Mouse (Mus musculus) stomach, postnatal 0 days (tissue): Measurements from ENCODE around the gene Ift43.

ENCODE experiments used
- CTCF ChIP-seq: IDR thresholded peaks from 2 replicates; pipeline ENCODE4 v1.5.1; 2016; ENCODE audit warnings: antibody characterized with exemption, low read depth, mild to moderate bottlenecking, moderate library complexity
- EP300 ChIP-seq: optimal IDR thresholded peaks from 2 replicates; pipeline ENCODE3; 2016; ENCODE audit warnings: antibody characterized with exemption

- TF ChIP-seq CTCF (no peak), EP300 (no peak)
These were observed 8.4 kb downstream of the Ift43 start for GRCm38 (mm10) chr12:86090764-86091163.
